30 mouse cellular contexts compared by ENCODE assay signal in the genomic region with DNA sequence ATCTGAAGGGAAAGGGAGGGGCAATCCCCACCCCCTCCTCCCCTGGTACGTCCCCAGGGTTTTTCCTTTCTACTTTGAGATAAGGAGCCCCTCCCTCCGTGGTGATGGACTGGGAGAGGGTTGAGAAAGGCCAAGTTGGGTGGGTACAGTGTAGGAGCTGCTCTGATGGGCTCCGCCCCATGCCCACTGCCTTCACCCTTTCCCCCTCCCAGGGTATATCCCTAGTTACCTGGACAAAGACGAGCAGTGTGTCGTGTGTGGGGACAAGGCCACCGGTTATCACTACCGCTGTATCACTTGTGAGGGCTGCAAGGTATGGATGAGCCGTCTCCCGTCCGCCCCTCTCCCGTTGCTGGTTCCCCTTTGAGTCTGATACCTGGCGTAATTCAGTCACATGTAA. TPM values are rescaled to one million over a fixed set of nuclear protein-coding genes. Genes with fewer than 3 reads are reported as not detected.
DNase-seq lines count a peak whose midpoint lies in the region; ATAC-seq lines count a peak whose summit lies in the region.
"Had no signal": no experiment of that assay in that cellular context is flagged by ENCODE, and none has a peak within 500 bp of the region (broad histone marks: within the 10 kb centered on the region; RNA-seq: fewer than 3 reads in every experiment).

No protein-coding gene starts in this region.

- intact Hi-C loops in heart, postnatal 10 days (cut with DNase I): no loop called here

- H3K9ac ChIP-seq in neural tube, embryonic 13.5 days: peak overlapping the region; percentile 17; the same call in 1 of the 2 replicates
- H3K9ac ChIP-seq: hindbrain, embryonic 15.5 days; limb, embryonic 13.5 days; midbrain, embryonic 15.5 days had no signal

- peaks cover 51% of the 10 kb centered on the region for H3K4me1 ChIP-seq in heart, embryonic 10.5 days
- H3K4me1 ChIP-seq in neural tube, embryonic 13.5 days (replicated peaks): peaks cover 36% of the 10 kb centered on the region
- peaks cover 34% of the 10 kb centered on the region for H3K4me1 ChIP-seq in hindbrain, embryonic 10.5 days (replicated peaks)

- no peak overlapping the region for H3K4me3 ChIP-seq in heart, embryonic 10.5 days
- H3K4me3 ChIP-seq in neural tube, embryonic 13.5 days: no peak overlapping the region
- H3K4me3 ChIP-seq in hindbrain, embryonic 10.5 days: no peak overlapping the region
- H3K4me3 ChIP-seq: erythroblast, embryonic 14.5 days; hindbrain, embryonic 15.5 days; left cerebral cortex, adult 2 months; limb, embryonic 13.5 days; midbrain, embryonic 10.5 days; midbrain, embryonic 15.5 days had no signal

- 71% methylated on average over 12 of the region's 12 CpGs for WGBS in heart, embryonic 10.5 days
- WGBS in neural tube, embryonic 13.5 days: 91% methylated on average over 12 of the region's 12 CpGs
- WGBS in hindbrain, embryonic 10.5 days: 83% methylated on average over 12 of the region's 12 CpGs

- ATAC-seq in neural tube, embryonic 13.5 days (ENCODE audit: low read depth): no peak
- ATAC-seq in monocyte, adult 5-6 weeks (replicated peaks; ENCODE audit: insufficient number of reproducible peaks, low FRiP score, low TSS enrichment, poor library complexity, severe bottlenecking): no peak
- ATAC-seq: activated CD4-positive, CD25-positive, alpha-beta regulatory T cell, adult 4 months; forebrain, embryonic 16.5 days; inflammation-experienced regulatory T-cells, adult 6 months; midbrain, embryonic 15.5 days had no signal

- H3K27me3 ChIP-seq in heart, embryonic 10.5 days (ENCODE audit: insufficient read depth, poor library complexity, severe bottlenecking): no peaks in the 10 kb centered on the region
- H3K27me3 ChIP-seq in neural tube, embryonic 13.5 days: no peaks in the 10 kb centered on the region
- H3K27me3 ChIP-seq in hindbrain, embryonic 10.5 days (ENCODE audit: insufficient read depth, poor library complexity, severe bottlenecking): no peaks in the 10 kb centered on the region
- H3K27me3 ChIP-seq: CH12.LX; hindbrain, embryonic 15.5 days; limb, embryonic 13.5 days; midbrain, embryonic 15.5 days had no signal

- peak; percentile 43 for DNase-seq in cerebellum, adult 11-12 months
- DNase-seq in cerebellum, postnatal 10 days: no peak
- DNase-seq in heart, embryonic 10.5 days (ENCODE audit: low spot score): no peak
- no peak for DNase-seq in heart, postnatal 10 days
- no peak for DNase-seq in neural tube, embryonic 10.5 days (ENCODE audit: extremely low spot score, low spot score)
- no peak for DNase-seq in hindbrain, embryonic 10.5 days (ENCODE audit: low spot score)
- DNase-seq: adrenal gland, adult 2 months; adrenal gland, postnatal 36 days; heart, postnatal 4 days; kidney, adult 11 months; kidney, postnatal 14 days; lung, adult 2 months; lung, postnatal 10 days; retina, postnatal 1 day; right cerebral cortex, postnatal 14 days; thymus, adult 18-20 months; thymus, postnatal 36 days had no signal

- peak overlapping the region; percentile 70 for H3K27ac ChIP-seq in heart, embryonic 10.5 days
- no peak overlapping the region for H3K27ac ChIP-seq in neural tube, embryonic 13.5 days (replicated peaks)
- H3K27ac ChIP-seq in hindbrain, embryonic 10.5 days: no peak overlapping the region
- H3K27ac ChIP-seq: left cerebral cortex, adult 2 months; limb, embryonic 13.5 days; macrophage; midbrain, embryonic 15.5 days had no signal

- peaks cover 65% of the 10 kb centered on the region for H3K36me3 ChIP-seq in heart, embryonic 10.5 days
- H3K36me3 ChIP-seq in neural tube, embryonic 13.5 days: peaks cover 76% of the 10 kb centered on the region
- H3K36me3 ChIP-seq in hindbrain, embryonic 10.5 days: peaks cover 50% of the 10 kb centered on the region

- no peak overlapping the region for H3K4me2 ChIP-seq in neural tube, embryonic 13.5 days
- H3K4me2 ChIP-seq: hindbrain, embryonic 15.5 days; limb, embryonic 13.5 days; midbrain, embryonic 15.5 days had no signal

- no peaks in the 10 kb centered on the region for H3K9me3 ChIP-seq in heart, embryonic 10.5 days
- no peaks in the 10 kb centered on the region for H3K9me3 ChIP-seq in neural tube, embryonic 13.5 days
- H3K9me3 ChIP-seq in hindbrain, embryonic 10.5 days: no peaks in the 10 kb centered on the region
- H3K9me3 ChIP-seq: hindbrain, embryonic 15.5 days; limb, embryonic 13.5 days; midbrain, embryonic 10.5 days; midbrain, embryonic 15.5 days had no signal

RNA-seq across cellular contexts. Expression of a gene that starts 16.3 kb away (rescaled TPM):
- polyA plus RNA-seq in heart, embryonic 10.5 days (2016; fragmentation: Nextera tagmentation; extraction: Ambion mirVana): 19.2 and 23.2 TPM in 2 replicates
- 100 to 1,000 TPM; 172 to 190 TPM for total RNA-seq in heart, postnatal 10 days (2021)
- polyA plus RNA-seq in neural tube, embryonic 13.5 days (2015; fragmentation: Nextera tagmentation; extraction: Ambion mirVana): 89.5 and 94.4 TPM in 2 replicates
- 12.8 and 22.2 TPM in 2 replicates for polyA plus RNA-seq in hindbrain, embryonic 10.5 days (2016; fragmentation: Nextera tagmentation; extraction: Ambion mirVana)
- total RNA-seq in monocyte, adult 5-6 weeks (2017): 3.4 to 5.4 TPM (median 4.3 TPM) in 3 replicates

RNA-seq across cellular contexts. Expression of a gene that starts 18.4 kb away (rescaled TPM):
- 3.6 and 5.9 TPM in 2 replicates for polyA plus RNA-seq in heart, embryonic 10.5 days (2016; fragmentation: Nextera tagmentation; extraction: Ambion mirVana)
- 10 to 100 TPM; 31.1 to 32.7 TPM for total RNA-seq in heart, postnatal 10 days (2021)
- polyA plus RNA-seq in neural tube, embryonic 13.5 days (2015; fragmentation: Nextera tagmentation; extraction: Ambion mirVana): 3.4 and 3.6 TPM in 2 replicates
- polyA plus RNA-seq in hindbrain, embryonic 10.5 days (2016; fragmentation: Nextera tagmentation; extraction: Ambion mirVana): 1.2 and 1.5 TPM in 2 replicates
- total RNA-seq in monocyte, adult 5-6 weeks (2017): 0.68 to 4.7 TPM (median 1.9 TPM) in 3 replicates

RNA-seq across cellular contexts. Expression of a gene that starts 27.5 kb away (rescaled TPM):
- polyA plus RNA-seq in heart, embryonic 10.5 days (2016; fragmentation: Nextera tagmentation; extraction: Ambion mirVana): 54.6 and 56.5 TPM in 2 replicates
- 10 to 100 TPM; 44.9 to 52.1 TPM for total RNA-seq in heart, postnatal 10 days (2021)
- 62.3 and 69.1 TPM in 2 replicates for polyA plus RNA-seq in neural tube, embryonic 13.5 days (2015; fragmentation: Nextera tagmentation; extraction: Ambion mirVana)
- polyA plus RNA-seq in hindbrain, embryonic 10.5 days (2016; fragmentation: Nextera tagmentation; extraction: Ambion mirVana): 76.9 and 83.6 TPM in 2 replicates
- total RNA-seq in monocyte, adult 5-6 weeks (2017): 10.9 to 25.7 TPM (median 22.4 TPM) in 3 replicates

RNA-seq across cellular contexts. Expression of a gene that starts 38.6 kb away (rescaled TPM):
- polyA plus RNA-seq in heart, embryonic 10.5 days (2016; fragmentation: Nextera tagmentation; extraction: Ambion mirVana): 14.0 and 21.6 TPM in 2 replicates
- total RNA-seq in heart, postnatal 10 days (2021): 10 to 100 TPM; 70.3 to 83.4 TPM
- polyA plus RNA-seq in neural tube, embryonic 13.5 days (2015; fragmentation: Nextera tagmentation; extraction: Ambion mirVana): 31.5 and 33.2 TPM in 2 replicates
- 24.4 and 25.2 TPM in 2 replicates for polyA plus RNA-seq in hindbrain, embryonic 10.5 days (2016; fragmentation: Nextera tagmentation; extraction: Ambion mirVana)
- total RNA-seq in monocyte, adult 5-6 weeks (2017): 108 to 125 TPM (median 112 TPM) in 3 replicates

RNA-seq across cellular contexts. Expression of a gene that starts 48.0 kb away (rescaled TPM):
- polyA plus RNA-seq in heart, embryonic 10.5 days (2016; fragmentation: Nextera tagmentation; extraction: Ambion mirVana): 29.5 and 37.2 TPM in 2 replicates
- total RNA-seq in heart, postnatal 10 days (2021): 10 to 100 TPM; 29.0 to 29.7 TPM
- polyA plus RNA-seq in neural tube, embryonic 13.5 days (2015; fragmentation: Nextera tagmentation; extraction: Ambion mirVana): 55.1 and 57.7 TPM in 2 replicates
- 49.5 and 55.9 TPM in 2 replicates for polyA plus RNA-seq in hindbrain, embryonic 10.5 days (2016; fragmentation: Nextera tagmentation; extraction: Ambion mirVana)
- total RNA-seq in monocyte, adult 5-6 weeks (2017): 47.5 to 51.5 TPM (median 49.5 TPM) in 3 replicates
